Mouse (Mus musculus) G1E (cell line): ENCODE data around the gene Gcnt1.

Experiments used
- CTCF ChIP-seq: IDR thresholded peaks from 2 replicates; pipeline ENCODE4 v1.5.1; 2012; ENCODE audit warnings: low read depth, low read length, inconsistent platforms, mixed read lengths
- GATA1 ChIP-seq: IDR thresholded peaks from 2 replicates; pipeline ENCODE4 v1.6.1; 2012; ENCODE audit warnings: borderline replicate concordance, low read length, inconsistent platforms, mixed read lengths
- GATA2 ChIP-seq: IDR thresholded peaks from 2 replicates; pipeline ENCODE4 v1.6.1; 2012; ENCODE audit warnings: low read depth, low read length, inconsistent platforms, borderline replicate concordance
- POLR2AphosphoS5 ChIP-seq: IDR thresholded peaks from 2 replicates; pipeline ENCODE4 v1.6.1; 2012; ENCODE audit warnings: low read depth, low read length, inconsistent platforms; ENCODE audit not compliant: insufficient replicate concordance
- TAL1 ChIP-seq: conservative IDR thresholded peaks from 2 replicates; pipeline ENCODE4 v1.6.1; 2012; ENCODE audit warnings: low read depth, low read length, inconsistent platforms, mixed read lengths

- TF ChIP-seq CTCF = no peak
- no peak for TF ChIP-seq GATA2
- no peak for TF ChIP-seq GATA1
- TF ChIP-seq TAL1 = no peak
- no peak for TF ChIP-seq POLR2AphosphoS5
Measured at GRCm38 (mm10) chr19:17283317-17283716, 89.3 kb downstream of the Gcnt1 start.
